Mouse (Mus musculus) inflammation-experienced regulatory T-cells, adult 6 months (primary cell): ENCODE measurements around the gene Dok5. TPM values are rescaled to one million over a fixed set of nuclear protein-coding genes. Genes with fewer than 3 reads are reported as not detected.

Source experiments
- ATAC-seq: one replicate; pipeline ENCODE4 v1.8.0; 2017
- polyA plus RNA-seq, 3 experiments: library from polyadenylated mRNA; unstranded; fragments of 100-300 nt; shearing (Covaris generic); gene quantifications; one replicate each; pipeline ENCODE4 v1.2.1; 2017

The Dok5 gene
- polyA plus RNA-seq, 3 experiments from 2014 or later: not detected

GRCm38 (mm10) chr2:170863201-170863600 is 131.6 kb downstream of the Dok5 start:
- no peak for ATAC-seq

DNA sequence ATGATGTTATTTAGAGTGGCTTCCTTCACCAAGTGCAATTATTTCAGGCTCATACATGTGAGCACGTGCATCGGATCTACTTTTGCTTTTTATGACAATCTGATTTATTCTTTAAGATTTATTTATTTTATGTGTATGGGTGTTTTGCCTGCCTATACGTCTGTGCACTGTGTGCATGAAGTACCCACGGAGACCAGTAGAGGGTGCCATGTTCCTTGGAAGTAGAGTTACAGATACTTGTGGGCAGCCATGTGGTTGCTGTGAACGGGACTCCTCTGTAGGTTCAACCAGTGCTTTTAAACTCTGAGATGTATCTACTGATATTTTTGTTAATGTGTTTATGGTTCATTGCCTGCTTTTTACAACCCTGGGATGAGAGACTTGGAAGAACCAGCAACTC is 132.4 kb downstream of the Dok5 start:
- no peak for ATAC-seq

- no peak for ATAC-seq
These were observed 133.2 kb downstream of the Dok5 start for GRCm38 (mm10) chr2:170864820-170865219.

GRCm38 (mm10) chr2:170870566-170870965 is 139.0 kb downstream of the Dok5 start:
- ATAC-seq: no peak

DNA sequence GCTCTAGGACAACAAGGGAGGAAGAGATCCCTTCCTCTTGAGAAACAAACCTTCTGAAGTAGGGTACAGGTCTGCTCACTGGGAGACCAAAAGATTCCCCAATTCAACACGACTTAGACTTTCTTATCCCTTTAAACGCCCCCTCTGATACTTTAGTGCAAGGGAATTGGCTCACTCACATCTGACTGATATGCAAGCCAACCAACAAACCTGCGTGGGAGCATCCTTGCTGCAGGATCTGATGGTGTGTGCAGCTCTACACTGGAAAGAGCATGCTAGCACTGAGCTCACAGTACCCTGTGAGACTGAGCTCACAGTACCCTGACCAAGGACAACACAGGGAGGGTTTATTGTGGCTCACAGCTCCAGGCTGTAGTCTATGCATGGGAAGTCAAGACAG is 139.9 kb downstream of the Dok5 start:
- no peak for ATAC-seq

- peak; percentile 46 for ATAC-seq
These were observed 141.8 kb downstream of the Dok5 start for GRCm38 (mm10) chr2:170873382-170873781.

DNA sequence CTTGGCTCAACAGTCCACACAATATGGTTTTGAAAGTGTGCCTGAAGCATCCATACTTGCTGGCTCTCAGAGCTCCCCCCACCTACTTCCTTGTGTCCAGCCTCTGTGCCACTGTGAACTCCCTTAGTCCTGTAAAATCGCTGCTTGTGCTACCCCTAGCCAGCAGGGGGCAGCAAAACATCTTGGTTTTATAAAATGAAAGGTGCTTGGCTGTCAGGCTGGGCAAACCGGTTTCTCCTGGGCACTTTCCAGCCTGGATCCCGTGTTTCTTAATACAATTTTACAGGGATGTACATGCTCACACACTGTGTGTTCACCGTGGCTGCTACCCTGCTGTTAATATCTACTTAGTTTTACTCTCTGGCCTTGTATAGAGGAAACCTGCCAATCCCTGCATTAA is 145.9 kb downstream of the Dok5 start:
- ATAC-seq: no peak

DNA sequence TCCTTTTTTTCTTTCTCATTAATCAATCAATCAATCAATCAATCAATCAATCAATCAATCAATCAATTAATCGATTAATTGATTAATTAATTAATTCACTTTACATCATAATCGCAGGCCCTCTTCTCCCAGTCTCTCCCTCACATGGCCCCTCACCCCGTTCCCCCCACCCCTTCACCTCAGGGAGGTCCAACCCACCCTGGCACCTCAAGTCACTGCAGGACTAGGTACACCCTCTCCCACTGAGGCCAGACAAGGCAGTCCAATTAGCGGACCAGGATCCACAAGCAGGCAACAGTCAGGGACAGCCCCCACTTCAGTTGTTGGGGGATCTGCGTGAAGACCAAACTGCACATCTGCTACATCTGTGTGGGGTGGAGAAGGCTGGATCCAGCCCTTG is 146.3 kb downstream of the Dok5 start:
- ATAC-seq: no peak

DNA sequence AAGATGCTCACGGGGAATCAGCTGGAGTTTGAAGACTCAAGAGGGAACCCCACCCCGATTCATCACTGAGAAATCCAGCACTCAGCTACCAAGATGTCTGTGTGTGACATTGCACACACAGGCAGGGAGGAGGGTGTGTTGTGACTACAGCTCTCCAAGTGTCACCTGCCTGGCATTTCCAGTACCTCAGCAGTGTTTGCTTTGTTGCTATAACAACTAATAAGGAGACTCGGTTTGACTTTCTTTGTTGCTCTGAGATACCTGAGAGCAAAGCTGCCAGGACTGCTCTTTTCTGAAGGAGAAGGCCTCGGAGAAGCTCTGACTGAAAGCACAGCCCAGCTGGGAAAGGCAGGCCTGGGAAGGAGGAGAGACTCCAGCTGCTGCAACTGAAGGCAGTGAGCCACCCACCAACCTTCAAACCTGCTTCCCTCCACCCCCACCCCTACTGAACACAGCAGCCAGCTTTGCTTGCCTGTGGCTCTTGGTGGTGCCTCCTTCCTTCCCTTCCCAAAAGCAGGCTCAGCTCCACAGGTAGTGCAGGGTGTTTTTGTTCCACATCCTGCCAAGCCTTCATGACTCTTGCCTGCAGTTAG is 152.7 kb downstream of the Dok5 start:
- ATAC-seq: no peak

DNA sequence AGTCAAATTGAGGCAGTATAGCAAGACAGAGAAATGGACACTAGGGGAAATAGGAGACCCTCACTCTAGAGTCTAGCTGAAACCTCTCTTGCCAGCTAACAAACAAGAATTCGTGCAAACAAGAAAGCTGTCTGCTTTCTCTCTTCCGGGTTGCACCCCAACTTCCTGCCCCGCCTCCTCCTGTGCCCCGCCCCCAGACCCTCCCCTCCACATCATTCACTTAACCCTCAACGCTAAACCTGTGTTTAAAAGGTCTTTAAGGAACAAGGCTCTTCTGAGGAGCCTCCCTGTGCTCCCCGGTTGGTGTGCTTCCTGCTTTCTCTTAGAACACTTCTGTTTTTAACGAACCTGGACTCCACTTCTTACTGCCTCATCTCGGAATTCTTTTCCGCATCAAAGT is 156.4 kb downstream of the Dok5 start:
- no peak for ATAC-seq

DNA sequence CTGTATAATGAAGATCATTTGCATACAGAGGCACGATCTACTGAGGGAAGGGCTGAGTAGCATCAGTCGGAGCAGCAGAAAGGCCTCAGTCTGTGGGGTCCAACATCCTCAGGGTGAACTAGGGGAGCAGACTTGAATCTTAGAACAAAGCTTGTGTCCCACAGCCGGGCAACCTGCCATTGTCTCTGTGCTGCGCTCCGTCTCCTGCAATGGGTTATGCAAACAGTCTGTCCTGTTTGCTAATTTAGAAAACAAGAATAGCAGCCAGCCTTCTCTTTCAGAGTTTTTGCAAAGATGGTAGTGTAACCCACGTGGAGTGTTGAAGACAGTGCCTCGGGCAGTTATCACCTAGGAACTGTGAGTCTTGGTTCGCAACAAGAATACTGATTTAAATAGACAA is 163.5 kb downstream of the Dok5 start:
- no peak for ATAC-seq

- ATAC-seq: no peak
These were observed 170.8 kb downstream of the Dok5 start for GRCm38 (mm10) chr2:170902204-170903028.

DNA sequence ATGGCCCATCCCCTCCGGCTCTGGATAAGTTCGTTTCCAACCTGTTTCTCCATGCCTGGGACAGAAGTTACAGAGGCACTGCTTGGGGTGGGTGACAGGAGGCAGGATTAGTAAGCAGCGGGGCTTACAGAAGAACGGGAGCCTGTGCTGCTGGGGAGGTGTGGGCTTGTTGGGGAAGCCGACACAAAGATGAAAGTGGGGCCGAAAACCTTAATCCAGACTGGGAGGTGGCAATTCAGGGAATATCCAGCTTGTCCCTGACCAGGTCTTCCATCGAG is 171.4 kb downstream of the Dok5 start:
- ATAC-seq: no peak

- no peak for ATAC-seq
These were observed 171.8 kb downstream of the Dok5 start for GRCm38 (mm10) chr2:170903367-170903766.

GRCm38 (mm10) chr2:170912589-170913223 is 181.1 kb downstream of the Dok5 start:
- ATAC-seq: no peak

DNA sequence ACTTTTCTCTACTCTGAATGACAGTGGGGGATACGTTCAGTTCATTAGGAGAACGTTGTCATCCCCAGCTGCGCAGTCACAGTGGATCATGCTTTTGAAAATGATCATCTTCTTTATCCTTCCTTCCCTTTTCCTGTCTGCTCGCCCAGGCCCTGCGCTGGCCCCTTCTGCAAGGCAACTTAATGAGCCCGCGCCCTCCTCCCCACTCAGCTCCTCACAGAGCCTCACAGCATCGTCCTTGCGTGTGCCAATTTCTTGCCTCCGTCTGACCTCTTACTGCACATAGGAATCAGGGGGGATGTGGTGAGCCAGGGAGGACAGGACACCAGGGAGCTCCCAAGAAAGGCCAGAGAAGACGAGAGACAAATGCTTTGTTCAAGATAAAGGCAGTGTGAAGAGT is 182.3 kb downstream of the Dok5 start:
- no peak for ATAC-seq

DNA sequence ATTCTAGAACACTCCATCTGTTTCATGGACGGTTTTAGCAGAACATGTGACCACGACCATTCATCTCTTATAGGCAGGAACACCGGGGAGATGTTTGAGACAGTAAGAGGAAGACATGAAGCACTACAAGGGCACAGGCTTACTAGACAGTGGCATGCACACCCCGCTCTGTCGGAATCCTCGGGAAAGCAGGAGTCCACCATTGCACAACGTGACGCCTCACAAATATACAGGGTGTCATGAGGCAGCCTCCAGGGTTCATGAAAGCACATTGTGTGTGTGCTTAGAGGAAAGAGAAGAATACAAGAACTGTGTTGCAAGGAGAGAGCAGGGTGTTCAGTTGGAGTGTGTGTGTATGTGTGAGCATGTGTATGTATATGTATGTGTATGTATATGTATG is 184.0 kb downstream of the Dok5 start:
- no peak for ATAC-seq

- ATAC-seq: no peak
These were observed 190.7 kb downstream of the Dok5 start for GRCm38 (mm10) chr2:170922260-170922659.

GRCm38 (mm10) chr2:170924131-170924530 is 192.5 kb downstream of the Dok5 start:
- no peak for ATAC-seq

GRCm38 (mm10) chr2:170926237-170926636 is 194.6 kb downstream of the Dok5 start:
- no peak for ATAC-seq
